Mouse (Mus musculus) kidney, embryonic 14.5 days (tissue): ENCODE results near the gene Gm17535. TPM values are rescaled to one million over a fixed set of nuclear protein-coding genes. Genes with fewer than 3 reads are reported as not detected.
"Not testable (repeated sequence)": the region's sequence is repeated elsewhere in the genome, so short reads cannot be mapped to it uniquely, and the experiment has no call there.

ENCODE experiments used
- ATAC-seq: fragments of 200-750 bp; cut with Nextera tagmentation; 2 replicates; pipeline ENCODE4 v1.8.0; 2017; ENCODE audit warnings: moderate number of reproducible peaks, mild to moderate bottlenecking, moderate TSS enrichment, moderate library complexity; ENCODE audit not compliant: low FRiP score, low TSS enrichment
- H3K27ac ChIP-seq: fragments of 300-500 bp; sonication (generic); 2 replicates; pipeline ENCODE4 v1.5.1; 2014; ENCODE audit warnings: low read depth, mild to moderate bottlenecking, low read length, moderate library complexity, mixed read lengths
- H3K27me3 ChIP-seq: fragments of 300-500 bp; sonication (generic); 2 replicates; pipeline ENCODE4 v1.6.1; 2014; ENCODE audit warnings: mild to moderate bottlenecking, low read length; ENCODE audit not compliant: control insufficient read depth, insufficient read depth
- H3K36me3 ChIP-seq: fragments of 300-500 bp; sonication (generic); 2 replicates; pipeline ENCODE4 v1.6.1; 2014; ENCODE audit warnings: low read length, mixed read lengths; ENCODE audit not compliant: control insufficient read depth, insufficient read depth
- H3K4me1 ChIP-seq: fragments of 300-500 bp; sonication (generic); 2 replicates; pipeline ENCODE4 v1.6.1; 2014; ENCODE audit warnings: low read length, mixed read lengths; ENCODE audit not compliant: control insufficient read depth, insufficient read depth
- H3K4me2 ChIP-seq: fragments of 300-500 bp; sonication (generic); replicated peaks from 2 replicates; pipeline ENCODE4 v1.6.1; 2014; ENCODE audit warnings: low read depth, mild to moderate bottlenecking, low read length
- H3K4me3 ChIP-seq: fragments of 300-500 bp; sonication (generic); 2 replicates; pipeline ENCODE4 v1.5.1; 2014; ENCODE audit warnings: mild to moderate bottlenecking, low read length
- H3K9ac ChIP-seq: fragments of 300-500 bp; sonication (generic); 2 replicates; pipeline ENCODE4 v1.6.1; 2014; ENCODE audit warnings: low read depth, mild to moderate bottlenecking, low read length, moderate library complexity
- H3K9me3 ChIP-seq: fragments of 300-500 bp; sonication (generic); 2 replicates; pipeline ENCODE4 v1.6.1; 2016; ENCODE audit warnings: low read length; ENCODE audit not compliant: control insufficient read depth
- WGBS: fragments of 180-500 bp; shearing (Covaris S2); extraction: QIAGEN DNeasy Blood & Tissue Kit; methylation state at CpG from one replicate; pipeline ENCODE4 v1.1.7; 2014; 5-methylcytosine and 5-hydroxymethylcytosine counted together
- polyA plus RNA-seq: library from polyadenylated mRNA; unstranded; fragments of >200 nt; fragmentation: Nextera tagmentation; extraction: Ambion mirVana; gene quantifications from 2 replicates; pipeline ENCODE4 v1.2.1, GENCODE M21; 2014

Gene Gm17535
- polyA plus RNA-seq = not detected in 2 replicates

DNA sequence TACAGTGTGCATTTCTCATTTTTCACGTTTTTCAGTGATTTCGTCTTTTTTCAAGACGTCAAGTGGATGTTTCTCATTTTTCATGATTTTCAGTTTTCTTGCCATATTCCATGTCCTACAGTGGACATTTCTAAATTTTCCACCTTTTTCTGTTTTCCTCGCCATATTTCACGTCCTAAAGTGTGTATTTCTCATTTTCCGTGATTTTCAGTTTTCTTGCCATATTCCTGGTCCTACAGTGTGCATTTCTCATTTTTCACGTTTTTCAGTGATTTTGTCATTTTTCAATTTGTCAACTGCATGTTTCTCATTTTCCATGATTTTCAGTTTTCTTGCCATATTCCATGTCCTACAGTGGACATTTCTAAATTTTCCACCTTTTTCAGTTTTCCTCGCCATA, at the start of gene Gm17535:
Gene Gm17535 (plus strand): TSS at position 301 of the 400 bp plus-strand sequence.
- ATAC-seq, H3K27me3 ChIP-seq, H3K9me3 ChIP-seq, H3K9ac ChIP-seq, H3K4me2 ChIP-seq, H3K4me3 ChIP-seq, H3K27ac ChIP-seq, H3K36me3 ChIP-seq, H3K4me1 ChIP-seq: not testable (repeated sequence)
- no CpG with 5 or more reads among the region's 8 CpGs for WGBS

DNA sequence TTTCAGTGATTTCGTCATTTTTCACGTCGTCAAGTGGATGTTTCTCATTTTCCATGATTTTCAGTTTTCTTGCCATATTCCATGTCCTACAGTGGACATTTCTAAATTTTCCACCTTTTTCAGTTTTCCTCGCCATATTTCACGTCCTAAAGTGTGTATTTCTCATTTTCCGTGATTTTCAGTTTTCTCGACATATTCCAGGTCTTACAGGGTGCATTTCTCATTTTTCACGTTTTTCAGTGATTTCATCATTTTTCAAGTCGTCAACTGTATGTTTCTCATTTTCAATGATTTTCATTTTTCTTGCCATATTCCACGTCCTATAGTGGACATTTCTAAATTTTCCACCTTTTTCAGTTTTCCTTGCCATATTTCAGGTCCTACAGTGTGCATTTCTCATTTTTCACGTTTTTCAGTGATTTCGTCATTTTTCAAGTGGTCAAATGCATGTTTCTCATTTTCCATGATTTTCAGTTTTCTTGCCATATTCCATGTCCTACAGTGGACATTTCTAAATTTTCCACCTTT, 33.9 kb upstream of the Gm17535 start, which contains the start of gene Gm10722:
Gene Gm10722 (plus strand): TSS at position 478 of the 528 bp plus-strand sequence.
- not testable (repeated sequence) for H3K4me1 ChIP-seq, H3K4me3 ChIP-seq, H3K36me3 ChIP-seq, H3K9me3 ChIP-seq, ATAC-seq, H3K4me2 ChIP-seq, H3K27me3 ChIP-seq, H3K27ac ChIP-seq, H3K9ac ChIP-seq
- 69% methylated on average over 12 of the region's 12 CpGs for WGBS

DNA sequence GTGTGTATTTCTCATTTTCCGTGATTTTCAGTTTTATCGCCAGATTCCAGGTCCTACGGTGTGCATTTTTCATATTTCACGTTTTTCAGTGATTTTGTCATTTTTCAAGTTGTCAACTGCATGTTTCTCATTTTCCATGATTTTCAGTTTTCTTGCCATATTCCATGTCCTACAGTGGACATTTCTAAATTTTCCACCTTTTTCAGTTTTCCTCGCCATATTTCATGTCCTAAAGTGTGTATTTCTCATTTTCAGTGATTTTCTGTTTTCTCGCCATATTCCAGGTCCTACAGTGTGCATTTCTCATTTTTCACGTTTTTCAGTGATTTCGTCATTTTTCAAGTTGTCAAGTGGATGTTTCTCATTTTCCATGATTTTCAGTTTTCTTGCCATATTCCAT, 33.4 kb upstream of the Gm17535 start:
- H3K27me3 ChIP-seq, H3K27ac ChIP-seq, H3K4me3 ChIP-seq, H3K4me1 ChIP-seq, H3K9me3 ChIP-seq, H3K4me2 ChIP-seq, ATAC-seq, H3K9ac ChIP-seq, H3K36me3 ChIP-seq: not testable (repeated sequence)
- WGBS = 66% methylated on average over 8 of the region's 8 CpGs

DNA sequence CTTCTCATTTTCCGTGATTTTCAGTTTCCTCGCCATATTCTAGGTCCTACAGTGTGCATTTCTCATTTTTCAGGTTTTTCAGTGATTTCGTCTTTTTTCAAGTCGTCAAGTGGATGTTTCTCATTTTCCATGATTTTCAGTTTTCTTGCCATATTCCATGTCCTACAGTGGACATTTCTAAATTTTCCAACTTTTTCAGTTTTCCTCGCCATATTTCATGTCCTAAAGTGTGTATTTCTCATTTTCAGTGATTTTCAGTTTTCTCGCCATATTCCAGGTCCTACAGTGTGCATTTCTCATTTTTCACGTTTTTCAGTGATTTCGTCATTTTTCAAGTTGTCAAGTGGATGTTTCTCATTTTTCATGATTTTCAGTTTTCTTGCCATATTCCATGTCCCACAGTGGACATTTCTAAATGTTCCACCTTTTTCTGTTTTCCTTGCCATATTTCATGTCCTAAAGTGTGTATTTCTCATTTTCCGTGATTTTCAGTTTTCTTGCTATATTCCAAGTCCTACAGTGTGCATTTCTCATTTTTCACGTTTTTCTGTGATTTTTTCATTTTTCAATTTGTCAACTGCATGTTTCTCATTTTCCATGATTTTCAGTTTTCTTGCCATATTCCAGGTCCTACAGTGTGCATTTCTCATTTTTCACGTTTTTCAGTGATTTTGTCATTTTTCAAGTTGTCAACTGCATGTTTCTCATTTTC, 32.3 kb upstream of the Gm17535 start:
- H3K9me3 ChIP-seq, H3K9ac ChIP-seq, H3K27me3 ChIP-seq, H3K4me2 ChIP-seq, H3K4me1 ChIP-seq, H3K4me3 ChIP-seq, H3K36me3 ChIP-seq, H3K27ac ChIP-seq: not testable (repeated sequence)
- 59% methylated on average over 8 of the region's 11 CpGs for WGBS
- ATAC-seq = peak; percentile 92

DNA sequence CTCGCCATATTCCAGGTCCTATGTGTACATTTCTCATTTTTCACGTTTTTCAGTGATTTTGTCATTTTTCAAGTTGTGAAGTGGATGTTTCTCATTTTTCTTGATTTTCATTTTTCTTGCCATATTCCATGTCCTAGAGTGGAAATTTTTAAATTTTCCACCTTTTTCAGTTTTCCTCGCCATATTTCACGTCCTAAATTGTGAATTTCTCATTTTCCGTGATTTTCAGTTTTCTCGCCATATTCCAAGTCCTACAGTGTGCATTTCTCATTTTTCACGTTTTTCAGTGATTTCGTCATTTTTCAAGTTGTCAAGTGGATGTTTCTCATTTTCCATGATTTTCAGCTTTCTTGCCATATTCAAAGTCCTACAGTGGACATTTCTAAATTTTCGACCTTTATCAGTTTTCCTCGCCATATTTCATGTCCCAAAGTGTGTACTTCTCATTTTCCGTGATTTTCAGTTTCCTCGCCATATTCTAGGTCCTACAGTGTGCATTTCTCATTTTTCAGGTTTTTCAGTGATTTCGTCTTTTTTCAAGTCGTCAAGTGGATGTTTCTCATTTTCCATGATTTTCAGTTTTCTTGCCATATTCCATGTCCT, 31.5 kb upstream of the Gm17535 start, which contains the start of gene Gm11168:
Gene Gm11168 (plus strand): TSS at position 553 of the 603 bp plus-strand sequence.
- 71% methylated on average over 6 of the region's 14 CpGs for WGBS

DNA sequence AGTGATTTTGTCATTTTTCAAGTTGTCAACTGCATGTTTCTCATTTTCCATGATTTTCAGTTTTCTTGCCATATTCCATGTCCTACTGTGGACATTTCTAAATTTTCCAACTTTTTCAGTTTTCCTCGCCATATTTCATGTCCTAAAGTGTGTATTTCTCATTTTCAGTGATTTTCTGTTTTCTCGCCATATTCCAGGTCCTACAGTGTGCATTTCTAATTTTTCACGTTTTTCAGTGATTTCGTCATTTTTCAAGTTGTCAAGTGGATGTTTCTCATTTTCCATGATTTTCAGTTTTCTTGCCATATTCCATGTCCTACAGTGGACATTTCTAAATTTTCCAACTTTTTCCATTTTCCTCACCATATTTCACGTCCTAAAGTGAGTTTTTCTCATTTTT, 28.2 kb upstream of the Gm17535 start:
- WGBS = 81% methylated on average over 1 of the region's 5 CpGs
- not testable (repeated sequence) for H3K27ac ChIP-seq, H3K4me1 ChIP-seq

More for the DNA sequence above, 31.5 kb upstream of the Gm17535 start, which contains the start of gene Gm11168:
- not testable (repeated sequence) for H3K4me1 ChIP-seq, ATAC-seq, H3K36me3 ChIP-seq, H3K27ac ChIP-seq, H3K4me3 ChIP-seq, H3K9me3 ChIP-seq, H3K4me2 ChIP-seq, H3K27me3 ChIP-seq, H3K9ac ChIP-seq

DNA sequence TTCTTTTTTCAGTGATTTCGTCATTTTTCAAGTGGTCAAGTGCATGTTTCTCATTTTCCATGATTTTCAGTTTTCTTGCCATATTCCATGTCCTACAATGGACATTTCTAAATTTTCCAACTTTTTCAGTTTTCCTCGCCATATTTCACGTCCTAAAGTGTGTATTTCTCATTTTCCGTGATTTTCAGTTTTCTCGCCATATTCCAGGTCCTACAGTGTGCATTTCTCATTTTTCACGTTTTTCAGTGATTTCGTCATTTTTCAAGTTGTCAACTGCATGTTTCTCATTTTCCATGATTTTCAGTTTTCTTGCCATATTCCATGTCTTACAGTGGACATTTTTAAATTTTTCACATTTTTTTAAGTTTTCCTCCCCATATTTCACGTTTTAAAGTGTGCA, 27.8 kb upstream of the Gm17535 start:
- 70% methylated on average over 7 of the region's 8 CpGs for WGBS

More for the DNA sequence above, 28.2 kb upstream of the Gm17535 start:
- not testable (repeated sequence) for H3K4me3 ChIP-seq, H3K4me2 ChIP-seq, H3K36me3 ChIP-seq, H3K9ac ChIP-seq, H3K9me3 ChIP-seq, ATAC-seq, H3K27me3 ChIP-seq

DNA sequence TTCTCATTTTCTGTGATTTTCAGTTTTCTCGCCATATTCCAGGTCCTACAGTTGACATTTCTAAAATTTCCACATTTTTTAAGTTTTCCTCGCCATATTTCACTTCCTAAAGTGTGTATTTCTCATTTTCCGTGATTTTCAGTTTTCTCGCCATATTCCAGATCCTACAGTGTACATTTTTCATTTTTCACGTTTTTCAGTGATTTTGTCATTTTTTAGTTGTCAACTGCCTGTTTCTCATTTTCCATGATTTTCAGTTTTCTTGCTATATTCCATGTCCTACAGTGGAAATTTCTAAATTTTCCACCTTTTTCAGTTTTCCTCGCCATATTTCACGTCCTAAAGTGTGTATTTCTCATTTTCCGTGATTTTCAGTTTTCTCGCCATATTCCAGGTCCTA, 27.1 kb upstream of the Gm17535 start:
- H3K9ac ChIP-seq, H3K27me3 ChIP-seq, H3K4me1 ChIP-seq, H3K4me3 ChIP-seq, H3K36me3 ChIP-seq, H3K4me2 ChIP-seq, H3K9me3 ChIP-seq, H3K27ac ChIP-seq: not testable (repeated sequence)
- WGBS = 74% methylated on average over 6 of the region's 9 CpGs
- peak; percentile 17; the same call in 1 of the 2 replicates for ATAC-seq

More for the DNA sequence above, 27.8 kb upstream of the Gm17535 start:
- H3K27ac ChIP-seq, H3K4me1 ChIP-seq, H3K9me3 ChIP-seq, H3K4me2 ChIP-seq, H3K27me3 ChIP-seq, H3K9ac ChIP-seq, H3K4me3 ChIP-seq, H3K36me3 ChIP-seq: not testable (repeated sequence)
- ATAC-seq = peak; percentile 76

DNA sequence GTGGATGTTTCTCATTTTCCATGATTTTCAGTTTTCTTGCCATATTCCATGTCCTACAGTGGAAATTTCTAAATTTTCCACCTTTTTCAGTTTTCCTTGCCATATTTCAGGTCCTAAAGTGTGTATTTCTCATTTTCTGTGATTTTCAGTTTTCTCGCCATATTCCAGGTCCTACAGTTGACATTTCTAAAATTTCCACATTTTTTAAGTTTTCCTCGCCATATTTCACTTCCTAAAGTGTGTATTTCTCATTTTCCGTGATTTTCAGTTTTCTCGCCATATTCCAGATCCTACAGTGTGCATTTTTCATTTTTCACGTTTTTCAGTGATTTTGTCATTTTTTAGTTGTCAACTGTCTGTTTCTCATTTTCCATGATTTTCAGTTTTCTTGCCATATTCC, 25.1 kb upstream of the Gm17535 start:
- H3K4me3 ChIP-seq, H3K9me3 ChIP-seq, H3K36me3 ChIP-seq, H3K4me2 ChIP-seq, H3K4me1 ChIP-seq, H3K9ac ChIP-seq, H3K27ac ChIP-seq, H3K27me3 ChIP-seq: not testable (repeated sequence)
- no CpG with 5 or more reads among the region's 5 CpGs for WGBS
- 0 out of 2 replicates have a peak, but pooled peaks have one; percentile 58 for ATAC-seq
